Mouse (Mus musculus): ENCODE results near the gene Actl10.

Gene Actl10

GRCm38 (mm10) chr2:154583906-154584872, 32.6 kb downstream of the Actl10 start:
- no peak for DNase-seq (ENCODE audit: low spot score)

DNA sequence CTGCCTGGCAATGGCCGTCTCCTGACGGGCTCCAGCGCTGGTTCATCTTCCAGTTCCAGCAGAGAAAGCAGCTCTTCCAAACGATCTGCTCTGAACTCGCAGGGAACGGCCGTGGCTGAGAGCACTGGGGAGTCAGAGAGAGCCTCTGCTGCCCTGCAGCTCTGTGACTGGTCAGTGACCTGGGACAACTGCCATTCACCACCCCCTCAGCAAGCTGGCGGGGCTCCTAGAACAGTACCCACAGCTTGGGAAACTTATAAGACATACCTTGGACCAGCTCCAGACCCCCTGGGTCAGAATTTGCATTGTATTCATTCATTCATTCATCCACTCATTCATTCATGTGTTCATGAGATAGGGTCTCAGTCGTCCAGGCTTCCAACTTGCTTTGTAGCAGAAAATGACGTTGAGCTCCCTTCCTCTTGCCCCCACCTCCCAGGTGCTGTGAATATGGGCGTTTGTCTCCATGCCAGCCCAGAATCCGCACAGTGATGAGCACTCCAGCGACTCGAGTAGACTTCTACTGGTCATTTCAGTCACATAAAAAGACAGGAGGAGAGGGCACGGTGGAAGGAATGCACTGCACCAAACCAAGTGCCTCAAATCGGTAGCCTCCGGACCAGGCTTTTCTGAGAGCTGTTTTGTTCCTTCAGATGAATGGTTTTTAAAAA, 33.5 kb downstream of the Actl10 start:
- no peak for DNase-seq (ENCODE audit: low spot score)

GRCm38 (mm10) chr2:154586405-154586804, 34.8 kb downstream of the Actl10 start:
- DNase-seq (ENCODE audit: low spot score): no peak

DNA sequence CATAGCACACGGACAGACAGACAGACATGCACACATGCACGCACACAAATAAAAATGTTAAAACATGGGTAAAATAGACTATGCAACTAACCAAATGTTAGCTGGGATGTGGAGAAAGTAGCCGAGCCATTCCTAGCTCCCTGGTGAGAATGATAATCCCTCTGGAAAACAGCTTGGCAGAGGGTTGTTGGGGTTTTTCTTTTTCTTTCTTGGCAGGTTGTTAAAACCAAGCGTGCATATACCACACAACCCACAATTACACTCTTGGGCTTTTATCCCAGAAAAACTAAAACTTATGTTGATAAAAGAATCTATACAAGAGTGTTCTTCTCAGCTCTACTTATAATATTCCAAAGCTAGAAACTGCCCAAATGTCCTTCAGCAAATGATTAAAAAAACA, 37.5 kb downstream of the Actl10 start:
- no peak for DNase-seq (ENCODE audit: low spot score)

DNA sequence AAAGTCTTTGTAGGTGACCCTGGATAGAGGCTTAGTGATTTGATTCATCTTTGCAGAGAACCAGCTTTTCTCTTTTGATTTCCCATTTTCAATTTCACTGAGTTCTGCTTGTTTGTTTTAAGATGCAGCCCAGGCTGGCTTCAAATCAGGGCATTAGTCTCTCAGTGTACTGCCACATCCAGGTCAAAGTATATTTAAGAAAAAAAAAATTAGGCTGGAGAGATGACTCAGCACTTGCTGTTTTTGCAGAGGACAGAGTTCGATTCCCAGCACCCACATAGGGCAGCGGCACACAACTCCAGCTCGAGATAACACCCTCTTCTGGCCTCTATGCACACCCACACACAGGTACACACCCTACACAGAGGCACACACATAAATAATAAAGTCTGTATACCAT, 39.7 kb downstream of the Actl10 start:
- no peak for DNase-seq (ENCODE audit: low spot score)

- peak; percentile 68 for DNase-seq (ENCODE audit: low spot score)
Observed at GRCm38 (mm10) chr2:154593025-154593424, 41.4 kb downstream of the Actl10 start.

GRCm38 (mm10) chr2:154595775-154596174, 44.2 kb downstream of the Actl10 start:
- DNase-seq (ENCODE audit: low spot score): no peak

DNA sequence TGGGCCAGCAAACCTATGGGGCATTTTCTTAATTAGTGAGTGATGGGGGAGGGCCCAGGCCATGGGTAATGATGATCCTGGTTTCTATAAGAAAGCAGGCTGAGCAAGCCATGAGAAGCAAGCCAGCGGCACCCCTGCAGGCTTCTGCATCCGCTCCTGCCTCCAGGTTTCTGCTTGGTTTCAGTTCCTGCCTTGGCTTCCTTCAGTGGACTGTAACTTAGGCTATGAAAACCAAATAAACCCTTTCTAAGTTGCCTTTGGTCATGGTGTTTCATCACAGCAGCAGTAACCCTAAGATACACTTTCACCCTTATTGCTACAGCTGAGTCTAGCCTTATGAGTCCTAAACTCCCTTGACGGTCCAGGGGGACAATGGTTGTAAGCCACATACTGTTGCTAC, 45.8 kb downstream of the Actl10 start:
- DNase-seq (ENCODE audit: low spot score): no peak

DNA sequence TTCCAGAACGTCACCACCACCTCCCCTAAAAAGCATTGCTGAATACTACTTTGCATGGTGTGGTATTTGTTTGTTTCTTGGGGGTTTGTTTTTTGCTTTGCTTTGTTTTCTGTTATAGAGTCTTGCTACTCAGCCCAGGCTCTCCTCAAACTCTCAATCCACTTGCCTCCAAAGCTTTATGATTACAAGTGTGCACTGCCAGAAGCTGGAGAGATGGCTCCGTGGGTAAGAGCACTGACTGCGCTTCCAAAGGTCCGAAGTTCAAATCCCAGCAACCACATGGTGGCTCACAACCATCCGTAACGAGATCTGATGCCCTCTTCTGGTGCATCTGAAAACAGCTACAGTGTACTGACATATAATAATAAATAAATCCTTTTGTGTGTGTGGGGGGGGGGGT, 49.0 kb downstream of the Actl10 start:
- DNase-seq (ENCODE audit: low spot score): no peak

GRCm38 (mm10) chr2:154601324-154601723, 49.7 kb downstream of the Actl10 start:
- no peak for DNase-seq (ENCODE audit: low spot score)
